10 mouse cellular contexts compared by ENCODE assay signal in the genomic region with DNA sequence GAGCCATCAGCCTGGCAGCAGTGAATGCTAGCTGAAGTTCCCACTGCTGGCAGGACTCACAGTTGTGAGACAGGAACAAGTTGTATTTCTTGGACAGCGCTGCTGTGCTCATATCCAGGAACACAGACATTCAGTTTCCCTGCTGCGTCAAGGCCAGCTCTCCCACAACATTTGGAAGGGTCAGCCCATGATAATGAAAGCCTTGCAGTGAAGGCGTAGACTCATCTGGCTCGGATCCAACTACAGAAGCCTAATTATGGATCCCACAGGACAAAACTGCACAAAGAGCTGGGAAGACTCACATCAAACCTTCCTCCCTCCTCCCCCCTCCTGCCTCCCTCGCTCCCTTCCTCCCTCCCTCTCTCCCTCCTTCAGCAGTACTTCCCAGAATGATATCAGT. TPM values are rescaled to one million over a fixed set of nuclear protein-coding genes. Genes with fewer than 3 reads are reported as not detected.
DNase-seq lines count a peak whose midpoint lies in the region; ATAC-seq and TF ChIP-seq lines count a peak whose summit lies in the region.
"Had no signal": no experiment of that assay in that cellular context is flagged by ENCODE, and none has a peak within 500 bp of the region (broad histone marks: within the 10 kb centered on the region; RNA-seq: fewer than 3 reads in every experiment).

No protein-coding gene starts in this region.

- TF ChIP-seq POLR2A in small intestine, adult 2 months (IDR thresholded peaks at IDR 0.05; ENCODE audit: low read depth, low read length), result no peak

- WGBS in heart, postnatal 0 days, result under 1% methylated on average over 5 of the region's 5 CpGs
- WGBS in lung, embryonic 16.5 days, result 37% methylated on average over 5 of the region's 5 CpGs
- 49% methylated on average over 5 of the region's 5 CpGs for WGBS in small intestine, adult 2 months

- peaks cover 39% of the 10 kb centered on the region for H3K36me3 ChIP-seq in heart, postnatal 0 days (replicated peaks; ENCODE audit: control insufficient read depth, insufficient read depth, low read length)
- peaks cover 10% of the 10 kb centered on the region for H3K36me3 ChIP-seq in lung, embryonic 16.5 days (ENCODE audit: control insufficient read depth, insufficient read depth, low read length)
- no peaks in the 10 kb centered on the region for H3K36me3 ChIP-seq in small intestine, adult 2 months (ENCODE audit: control insufficient read depth, insufficient read depth, low read length)

- peak; percentile 91 for TF ChIP-seq EP300 in heart, postnatal 0 days (IDR thresholded peaks at IDR 0.05; ENCODE audit: low read depth)

- H3K4me2 ChIP-seq in heart, postnatal 0 days (ENCODE audit: low read depth, low read length), result 0 out of 2 replicates have a peak overlapping the region, but pooled peaks have one; percentile 11
- H3K4me2 ChIP-seq in lung, embryonic 16.5 days (ENCODE audit: low read depth, low read length), result no peak overlapping the region

- no peak overlapping the region; the same call in 1 of the 2 replicates for H3K9ac ChIP-seq in heart, postnatal 0 days (replicated peaks; ENCODE audit: low read depth, low read length)
- H3K9ac ChIP-seq in lung, embryonic 16.5 days (ENCODE audit: low read length), result no peak overlapping the region

- H3K9me3 ChIP-seq in heart, postnatal 0 days (replicated peaks; ENCODE audit: control insufficient read depth, low read length), result no peaks in the 10 kb centered on the region
- H3K9me3 ChIP-seq in lung, embryonic 16.5 days (ENCODE audit: control insufficient read depth, low read length), result no peaks in the 10 kb centered on the region

- peaks cover 34% of the 10 kb centered on the region for H3K4me1 ChIP-seq in heart, postnatal 0 days (ENCODE audit: control insufficient read depth, insufficient read depth)
- H3K4me1 ChIP-seq in lung, embryonic 16.5 days (replicated peaks; ENCODE audit: control insufficient read depth, insufficient read depth, low read length), result peaks cover 10% of the 10 kb centered on the region
- peaks cover 3% of the 10 kb centered on the region; the same call in 1 of the 2 replicates for H3K4me1 ChIP-seq in small intestine, adult 2 months (ENCODE audit: control insufficient read depth, insufficient read depth, insufficient read length, low read length)

- ATAC-seq in frontal cortex, adult (ENCODE audit: low TSS enrichment), result peak; percentile 99
- peak; percentile 92 for ATAC-seq in heart, postnatal 0 days (ENCODE audit: insufficient read depth, low read depth)
- peak; percentile 78 for ATAC-seq in lung, embryonic 16.5 days (ENCODE audit: low read depth)

- DNase-seq in urinary bladder, postnatal 25 days (ENCODE audit: low spot score), result peak; percentile 31
- DNase-seq in urinary bladder, postnatal 10 days (ENCODE audit: low spot score), result no peak
- peak; percentile 97 for DNase-seq in heart, postnatal 0 days (ENCODE audit: low spot score)
- DNase-seq in layer of hippocampus, adult 11-12 months (ENCODE audit: low spot score), result peak; percentile 69
- DNase-seq in thymus, postnatal 4 days, result no peak

- H3K27me3 ChIP-seq in heart, postnatal 0 days (ENCODE audit: control insufficient read depth, insufficient read depth, low read length), result no peaks in the 10 kb centered on the region
- H3K27me3 ChIP-seq in lung, embryonic 16.5 days (ENCODE audit: control insufficient read depth, insufficient read depth, low read depth, low read length), result no peaks in the 10 kb centered on the region
- no peaks in the 10 kb centered on the region for H3K27me3 ChIP-seq in small intestine, adult 2 months (ENCODE audit: control insufficient read depth, insufficient read depth, low read length)

- H3K27ac ChIP-seq in heart, postnatal 0 days (ENCODE audit: low read depth), result peak overlapping the region; percentile 80
- peak overlapping the region; percentile 51 for H3K27ac ChIP-seq in lung, embryonic 16.5 days (ENCODE audit: low read length)
- peak overlapping the region; percentile 22; the same call in 1 of the 2 replicates for H3K27ac ChIP-seq in small intestine, adult 2 months (ENCODE audit: insufficient read depth, low read depth, low read length)

- H3K4me3 ChIP-seq in heart, postnatal 0 days (ENCODE audit: low read depth, low read length), result no peak overlapping the region
- H3K4me3 ChIP-seq in lung, embryonic 16.5 days (ENCODE audit: low read length), result no peak overlapping the region
- no peak overlapping the region for H3K4me3 ChIP-seq in small intestine, adult 2 months (ENCODE audit: low read depth, low read length)

- no peak for TF ChIP-seq CTCF in heart, postnatal 0 days (IDR thresholded peaks at IDR 0.05; ENCODE audit: low read depth)
- no peak for TF ChIP-seq CTCF in small intestine, adult 2 months (IDR thresholded peaks at IDR 0.05; ENCODE audit: extremely low read depth, insufficient read length, insufficient replicate concordance, low read depth, low read length)

RNA-seq across cellular contexts. Expression of a gene that starts 18.9 kb away (rescaled TPM):
- 0.15 and 0.35 TPM in 2 replicates for total RNA-seq in heart, postnatal 0 days (2014; rRNA removed; ENCODE audit: low replicate concordance)
- polyA plus RNA-seq in heart, postnatal 0 days (2015; fragmentation: Nextera tagmentation; extraction: Ambion mirVana), result 0.26 TPM in 2 replicates
- polyA plus RNA-seq in lung, embryonic 16.5 days (2015; fragmentation: Nextera tagmentation; extraction: Ambion mirVana), result 0.05 and 0.19 TPM in 2 replicates
- not detected in 2 replicates for polyA plus RNA-seq in small intestine, adult 2 months (2012; rRNA removed)
- total RNA-seq: MEL had no signal
- polyA plus RNA-seq: testis, adult 2 months had no signal

RNA-seq across cellular contexts. Expression of a gene that starts 34.0 kb away (rescaled TPM):
- 0.46 TPM in 2 replicates for total RNA-seq in heart, postnatal 0 days (2014; rRNA removed; ENCODE audit: low replicate concordance)
- polyA plus RNA-seq in heart, postnatal 0 days (2015; fragmentation: Nextera tagmentation; extraction: Ambion mirVana), result 1.3 and 1.7 TPM in 2 replicates
- polyA plus RNA-seq in lung, embryonic 16.5 days (2015; fragmentation: Nextera tagmentation; extraction: Ambion mirVana), result 0.73 and 1.0 TPM in 2 replicates
- not detected in 2 replicates for polyA plus RNA-seq in small intestine, adult 2 months (2012; rRNA removed)
- total RNA-seq: MEL had no signal
- polyA plus RNA-seq: testis, adult 2 months had no signal

Comparison
In these comparisons a context has a peak if more than half of its experiments do, and no peak if none do; other contexts are left out.
1. DNase-seq: peak in urinary bladder, postnatal 25 days (single experiment), heart, postnatal 0 days (single experiment) and layer of hippocampus, adult 11-12 months (single experiment); none in urinary bladder, postnatal 10 days (single experiment) and thymus, postnatal 4 days (single experiment).
2. H3K27ac ChIP-seq: peak in every context shown above with its lines; median percentile 80 in heart, postnatal 0 days; 51 in lung, embryonic 16.5 days; 22 in small intestine, adult 2 months.
3. Peak in every context shown above with its lines, with median percentiles within 50 percentile points of each other: ATAC-seq.